Mouse (Mus musculus) intestine, embryonic 16.5 days (tissue): ENCODE results near the gene Ltbp4. TPM values are rescaled to one million over a fixed set of nuclear protein-coding genes. Genes with fewer than 3 reads are reported as not detected.

Source experiments
- ATAC-seq: fragments of 200-750 bp; cut with Nextera tagmentation; 2 replicates; pipeline ENCODE4 v1.8.0; 2017; ENCODE audit warnings: moderate TSS enrichment, moderate library complexity
- H3K27ac ChIP-seq: fragments of 300-500 bp; sonication (generic); 2 replicates; pipeline ENCODE4 v1.5.1; 2014; ENCODE audit warnings: mild to moderate bottlenecking, low read length
- H3K27me3 ChIP-seq: fragments of 300-500 bp; sonication (generic); replicated peaks from 2 replicates; pipeline ENCODE4 v1.6.1; 2014; ENCODE audit warnings: low read length, control low read depth, mixed read lengths; ENCODE audit not compliant: control insufficient read depth, insufficient read depth
- H3K36me3 ChIP-seq: fragments of 300-500 bp; sonication (generic); 2 replicates; pipeline ENCODE4 v1.6.1; 2014; ENCODE audit warnings: low read length, control low read depth; ENCODE audit not compliant: control insufficient read depth, insufficient read depth
- H3K4me1 ChIP-seq: fragments of 300-500 bp; sonication (generic); 2 replicates; pipeline ENCODE4 v1.6.1; 2014; ENCODE audit warnings: low read length, control low read depth, mixed read lengths; ENCODE audit not compliant: control insufficient read depth, insufficient read depth
- H3K4me2 ChIP-seq: fragments of 300-500 bp; sonication (generic); 2 replicates; pipeline ENCODE4 v1.6.1; 2014; ENCODE audit warnings: low read depth, low read length, control low read depth
- H3K4me3 ChIP-seq: fragments of 300-500 bp; sonication (generic); 2 replicates; pipeline ENCODE4 v1.5.1; 2014; ENCODE audit warnings: mild to moderate bottlenecking, low read length
- H3K9ac ChIP-seq: fragments of 300-500 bp; sonication (generic); 2 replicates; pipeline ENCODE4 v1.6.1; 2014; ENCODE audit warnings: low read depth, low read length
- H3K9me3 ChIP-seq: fragments of 300-500 bp; sonication (generic); 2 replicates; pipeline ENCODE4 v1.6.1; 2016; ENCODE audit warnings: low read length, control low read depth; ENCODE audit not compliant: control insufficient read depth
- WGBS: fragments of 180-500 bp; shearing (Covaris S2); extraction: QIAGEN DNeasy Blood & Tissue Kit; methylation state at CpG from one replicate; pipeline ENCODE4 v1.1.7; 2014; 5-methylcytosine and 5-hydroxymethylcytosine counted together
- polyA plus RNA-seq: library from polyadenylated mRNA; unstranded; fragments of >200 nt; fragmentation: Nextera tagmentation; extraction: Ambion mirVana; gene quantifications from 2 replicates; pipeline ENCODE4 v1.2.1, GENCODE M21; 2015

The Ltbp4 gene
- polyA plus RNA-seq, 1 experiment from 2014 or later: 70.2 TPM

- Histone ChIP-seq H3K9ac (no peak overlapping the region), H3K27me3 (no peaks in the 10 kb centered on the region), H3K4me1 (0 out of 2 replicates have a peak, but pooled peaks cover 6% of the 10 kb centered on the region), H3K27ac (no peak overlapping the region), H3K9me3 (no peaks in the 10 kb centered on the region), H3K4me2 (no peak overlapping the region), H3K36me3 (no peaks in the 10 kb centered on the region), H3K4me3 (no peak overlapping the region)
- WGBS: 10% methylated on average over 11 of the region's 11 CpGs
- ATAC-seq: peak; percentile 25; the same call in 1 of the 2 replicates
Measured at GRCm38 (mm10) chr7:27302172-27302571, 35.3 kb downstream of the Ltbp4 start.

- Histone ChIP-seq H3K9me3 (no peaks in the 10 kb centered on the region), H3K36me3 (no peaks in the 10 kb centered on the region), H3K4me2 (no peak overlapping the region), H3K27me3 (no peaks in the 10 kb centered on the region), H3K27ac (no peak overlapping the region), H3K4me1 (0 out of 2 replicates have a peak, but pooled peaks cover 6% of the 10 kb centered on the region), H3K9ac (no peak overlapping the region), H3K4me3 (no peak overlapping the region)
- no peak for ATAC-seq
- 54% methylated on average over 5 of the region's 5 CpGs for WGBS
Measured at GRCm38 (mm10) chr7:27300801-27301200, 36.7 kb downstream of the Ltbp4 start.

- H3K27me3 ChIP-seq: no peaks in the 10 kb centered on the region
- H3K4me2 ChIP-seq: no peak overlapping the region
- H3K4me1 ChIP-seq: 0 out of 2 replicates have a peak, but pooled peaks cover 6% of the 10 kb centered on the region
- H3K36me3 ChIP-seq: no peaks in the 10 kb centered on the region
- no peak overlapping the region for H3K9ac ChIP-seq
- no peak overlapping the region for H3K4me3 ChIP-seq
- no peak overlapping the region for H3K27ac ChIP-seq
- no peaks in the 10 kb centered on the region for H3K9me3 ChIP-seq
- WGBS: 79% methylated on average over 4 of the region's 4 CpGs
- no peak for ATAC-seq
Measured at GRCm38 (mm10) chr7:27300351-27300750, 37.1 kb downstream of the Ltbp4 start.

- H3K9ac ChIP-seq: no peak overlapping the region
- H3K9me3 ChIP-seq: no peaks in the 10 kb centered on the region
- H3K4me1 ChIP-seq: 0 out of 2 replicates have a peak, but pooled peaks cover 6% of the 10 kb centered on the region
- no peak overlapping the region for H3K27ac ChIP-seq
- no peak overlapping the region for H3K4me2 ChIP-seq
- H3K4me3 ChIP-seq: no peak overlapping the region
- no peaks in the 10 kb centered on the region for H3K27me3 ChIP-seq
- no peak for ATAC-seq
- 80% methylated on average over 6 of the region's 6 CpGs for WGBS
- no peaks in the 10 kb centered on the region for H3K36me3 ChIP-seq
Measured at GRCm38 (mm10) chr7:27298816-27299215, 38.7 kb downstream of the Ltbp4 start.

- Histone ChIP-seq H3K9me3 (no peaks in the 10 kb centered on the region), H3K4me3 (no peak overlapping the region), H3K36me3 (no peaks in the 10 kb centered on the region), H3K4me1 (0 out of 2 replicates have a peak, but pooled peaks cover 6% of the 10 kb centered on the region), H3K4me2 (no peak overlapping the region), H3K9ac (no peak overlapping the region), H3K27me3 (no peaks in the 10 kb centered on the region), H3K27ac (peak overlapping the region; percentile 55)
- WGBS: 62% methylated on average over 16 of the region's 16 CpGs
- peak; percentile 57 for ATAC-seq
Measured at GRCm38 (mm10) chr7:27298033-27298610, 39.4 kb downstream of the Ltbp4 start.

GRCm38 (mm10) chr7:27296518-27296917 lies 41.0 kb downstream of the Ltbp4 start:
- Histone ChIP-seq H3K9me3 (no peaks in the 10 kb centered on the region), H3K36me3 (no peaks in the 10 kb centered on the region), H3K4me2 (no peak overlapping the region), H3K27me3 (no peaks in the 10 kb centered on the region), H3K27ac (no peak overlapping the region), H3K4me3 (no peak overlapping the region), H3K4me1 (0 out of 2 replicates have a peak, but pooled peaks cover 6% of the 10 kb centered on the region), H3K9ac (no peak overlapping the region)
- 93% methylated on average over 4 of the region's 4 CpGs for WGBS
- no peak for ATAC-seq

- Histone ChIP-seq H3K4me1 (0 out of 2 replicates have a peak, but pooled peaks cover 6% of the 10 kb centered on the region), H3K27me3 (no peaks in the 10 kb centered on the region), H3K9ac (no peak overlapping the region), H3K9me3 (no peaks in the 10 kb centered on the region), H3K36me3 (no peaks in the 10 kb centered on the region), H3K27ac (no peak overlapping the region), H3K4me2 (no peak overlapping the region), H3K4me3 (no peak overlapping the region)
- 69% methylated on average over 4 of the region's 4 CpGs for WGBS
- ATAC-seq: no peak
Measured at GRCm38 (mm10) chr7:27295956-27296355, 41.5 kb downstream of the Ltbp4 start.

GRCm38 (mm10) chr7:27291795-27292466 lies 45.6 kb downstream of the Ltbp4 start:
- ATAC-seq: peak; percentile 79
- Histone ChIP-seq H3K9ac (no peak overlapping the region), H3K36me3 (no peaks in the 10 kb centered on the region), H3K9me3 (no peaks in the 10 kb centered on the region), H3K4me3 (0 out of 2 replicates have a peak overlapping the region, but pooled peaks have one; percentile 5), H3K4me2 (peak overlapping the region; percentile 26), H3K27me3 (no peaks in the 10 kb centered on the region), H3K4me1 (no peaks in the 10 kb centered on the region), H3K27ac (peak overlapping the region; percentile 90)
- WGBS: 22% methylated on average over 12 of the region's 12 CpGs

- Histone ChIP-seq H3K9me3 (no peaks in the 10 kb centered on the region), H3K4me2 (no peak overlapping the region), H3K4me1 (no peaks in the 10 kb centered on the region), H3K27ac (peak overlapping the region; percentile 23; the same call in 1 of the 2 replicates), H3K9ac (no peak overlapping the region), H3K36me3 (no peaks in the 10 kb centered on the region), H3K27me3 (no peaks in the 10 kb centered on the region), H3K4me3 (no peak overlapping the region)
- WGBS: 71% methylated on average over 2 of the region's 2 CpGs
- no peak for ATAC-seq
Measured at GRCm38 (mm10) chr7:27290555-27290954, 46.9 kb downstream of the Ltbp4 start.
